Mouse (Mus musculus): ENCODE measurements around the gene Nf1. TPM values are rescaled to one million over a fixed set of nuclear protein-coding genes. Genes with fewer than 3 reads are reported as not detected.

The Nf1 gene
- polyA plus RNA-seq, 1 experiment from 2014 or later, result 2.5 TPM

- Histone ChIP-seq H3K27ac (no peak overlapping the region), H3K4me3 (peak overlapping the region; percentile 28), H3K9me3 (replicated peaks) (no peaks in the 10 kb centered on the region), H3K4me2 (peak overlapping the region; percentile 57), H3K36me3 (peaks cover 4% of the 10 kb centered on the region; the same call in 1 of the 2 replicates), H3K4me1 (peaks cover 52% of the 10 kb centered on the region), H3K9ac (no peak overlapping the region), H3K27me3 (replicated peaks) (no peaks in the 10 kb centered on the region)
- ATAC-seq, result no peak
- 19% methylated on average over 1 of the region's 1 CpGs for whole genome bisulfite sequencing (ENCODE audit: insufficient replicate concordance)
These were observed 183.5 kb downstream of the Nf1 start for GRCm38 (mm10) chr11:79522944-79523343.

GRCm38 (mm10) chr11:79523560-79524309, 184.2 kb downstream of the Nf1 start, which contains the start of gene Evi2b:
Gene Evi2b (minus strand): TSS chr11:79523762.
- no peak for ATAC-seq
- Histone ChIP-seq H3K27ac (peak within 1 kb of the TSS; percentile 69), H3K4me3 (peak within 1 kb of the TSS; percentile 42), H3K9ac (peak within 1 kb of the TSS; percentile 48), H3K36me3 (peaks cover 4% of the 10 kb centered on the region; the same call in 1 of the 2 replicates), H3K9me3 (replicated peaks) (no peaks in the 10 kb centered on the region), H3K27me3 (replicated peaks) (no peaks in the 10 kb centered on the region), H3K4me2 (peak within 1 kb of the TSS; percentile 57), H3K4me1 (peaks cover 52% of the 10 kb centered on the region)
- 18% methylated on average over 10 of the region's 10 CpGs for WGBS (ENCODE audit: insufficient replicate concordance)

- H3K4me3 ChIP-seq, result no peak overlapping the region
- no peaks in the 10 kb centered on the region for H3K9me3 ChIP-seq (replicated peaks)
- H3K27ac ChIP-seq, result peak overlapping the region; percentile 69
- no peak overlapping the region for H3K9ac ChIP-seq
- ATAC-seq, result no peak
- WGBS (ENCODE audit: insufficient replicate concordance), result 48% methylated on average over 1 of the region's 1 CpGs
- peak overlapping the region; percentile 57 for H3K4me2 ChIP-seq
- H3K4me1 ChIP-seq, result peaks cover 54% of the 10 kb centered on the region
- no peaks in the 10 kb centered on the region for H3K27me3 ChIP-seq (replicated peaks)
- H3K36me3 ChIP-seq, result peaks cover 4% of the 10 kb centered on the region; the same call in 1 of the 2 replicates
These were observed 184.8 kb downstream of the Nf1 start for GRCm38 (mm10) chr11:79524310-79524575.

- ATAC-seq, result no peak
- Histone ChIP-seq H3K9me3 (replicated peaks) (no peaks in the 10 kb centered on the region), H3K4me1 (peaks cover 63% of the 10 kb centered on the region), H3K27me3 (replicated peaks) (no peaks in the 10 kb centered on the region), H3K36me3 (peaks cover 4% of the 10 kb centered on the region; the same call in 1 of the 2 replicates), H3K4me2 (no peak overlapping the region), H3K4me3 (no peak overlapping the region), H3K9ac (no peak overlapping the region), H3K27ac (no peak overlapping the region)
- 87% methylated on average over 3 of the region's 3 CpGs for WGBS (ENCODE audit: insufficient replicate concordance)
These were observed 187.1 kb downstream of the Nf1 start for GRCm38 (mm10) chr11:79526549-79526948.

GRCm38 (mm10) chr11:79527015-79527738, 187.7 kb downstream of the Nf1 start:
- ATAC-seq, result no peak
- Histone ChIP-seq H3K4me1 (peaks cover 69% of the 10 kb centered on the region), H3K9me3 (replicated peaks) (no peaks in the 10 kb centered on the region), H3K27ac (peak overlapping the region; percentile 69; the same call in 1 of the 2 replicates), H3K4me3 (no peak overlapping the region), H3K9ac (peak overlapping the region; percentile 27; the same call in 1 of the 2 replicates), H3K4me2 (peak overlapping the region; percentile 23), H3K27me3 (replicated peaks) (no peaks in the 10 kb centered on the region), H3K36me3 (peaks cover 4% of the 10 kb centered on the region; the same call in 1 of the 2 replicates)
- WGBS (ENCODE audit: insufficient replicate concordance), result 45% methylated on average over 15 of the region's 15 CpGs

- 30% methylated on average over 5 of the region's 5 CpGs for WGBS (ENCODE audit: insufficient replicate concordance)
- H3K9me3 ChIP-seq (replicated peaks), result no peaks in the 10 kb centered on the region
- H3K36me3 ChIP-seq, result peaks cover 4% of the 10 kb centered on the region; the same call in 1 of the 2 replicates
- H3K4me3 ChIP-seq, result no peak overlapping the region
- H3K4me2 ChIP-seq, result peak overlapping the region; percentile 23; the same call in 1 of the 2 replicates
- H3K9ac ChIP-seq, result no peak overlapping the region
- ATAC-seq, result no peak
- H3K4me1 ChIP-seq, result peaks cover 69% of the 10 kb centered on the region
- no peaks in the 10 kb centered on the region for H3K27me3 ChIP-seq (replicated peaks)
- H3K27ac ChIP-seq, result peak overlapping the region; percentile 69; the same call in 1 of the 2 replicates
These were observed 188.4 kb downstream of the Nf1 start for GRCm38 (mm10) chr11:79527739-79528384.

- ATAC-seq, result no peak
- no peaks in the 10 kb centered on the region for H3K27me3 ChIP-seq (replicated peaks)
- peaks cover 73% of the 10 kb centered on the region for H3K4me1 ChIP-seq
- 29% methylated on average over 3 of the region's 3 CpGs for WGBS (ENCODE audit: insufficient replicate concordance)
- H3K27ac ChIP-seq, result peak overlapping the region; percentile 38; the same call in 1 of the 2 replicates
- H3K4me3 ChIP-seq, result no peak overlapping the region
- H3K9me3 ChIP-seq (replicated peaks), result no peaks in the 10 kb centered on the region
- H3K9ac ChIP-seq, result no peak overlapping the region
- peaks cover 4% of the 10 kb centered on the region; the same call in 1 of the 2 replicates for H3K36me3 ChIP-seq
- 0 out of 2 replicates have a peak overlapping the region, but pooled peaks have one; percentile 2 for H3K4me2 ChIP-seq
These were observed 189.1 kb downstream of the Nf1 start for GRCm38 (mm10) chr11:79528601-79529000.

- no peak overlapping the region for H3K4me2 ChIP-seq
- H3K4me3 ChIP-seq, result no peak overlapping the region
- peaks cover 73% of the 10 kb centered on the region for H3K4me1 ChIP-seq
- H3K9me3 ChIP-seq (replicated peaks), result no peaks in the 10 kb centered on the region
- H3K9ac ChIP-seq, result no peak overlapping the region
- peaks cover 4% of the 10 kb centered on the region; the same call in 1 of the 2 replicates for H3K36me3 ChIP-seq
- no peak for ATAC-seq
- 72% methylated on average over 6 of the region's 6 CpGs for WGBS (ENCODE audit: insufficient replicate concordance)
- peak overlapping the region; percentile 38; the same call in 1 of the 2 replicates for H3K27ac ChIP-seq
- H3K27me3 ChIP-seq (replicated peaks), result no peaks in the 10 kb centered on the region
These were observed 189.7 kb downstream of the Nf1 start for GRCm38 (mm10) chr11:79529226-79529625.

- Histone ChIP-seq H3K9ac (no peak overlapping the region), H3K9me3 (replicated peaks) (no peaks in the 10 kb centered on the region), H3K4me2 (no peak overlapping the region), H3K27me3 (replicated peaks) (no peaks in the 10 kb centered on the region), H3K4me1 (peaks cover 73% of the 10 kb centered on the region), H3K4me3 (no peak overlapping the region), H3K27ac (no peak overlapping the region), H3K36me3 (peaks cover 4% of the 10 kb centered on the region; the same call in 1 of the 2 replicates)
- 78% methylated on average over 2 of the region's 2 CpGs for whole genome bisulfite sequencing (ENCODE audit: insufficient replicate concordance)
- no peak for ATAC-seq
These were observed 190.2 kb downstream of the Nf1 start for GRCm38 (mm10) chr11:79529736-79530135.

GRCm38 (mm10) chr11:79530333-79530761, 190.9 kb downstream of the Nf1 start, which contains the start of the genes Evi2 and Evi2a:
Gene Evi2 (minus strand): TSS chr11:79530589.
Gene Evi2a (minus strand): TSS chr11:79530609.
- Histone ChIP-seq H3K36me3 (peaks cover 4% of the 10 kb centered on the region; the same call in 1 of the 2 replicates), H3K4me3 (peak within 1 kb of the TSS; percentile 9; the same call in 1 of the 2 replicates), H3K4me1 (peaks cover 71% of the 10 kb centered on the region), H3K9me3 (replicated peaks) (no peaks in the 10 kb centered on the region), H3K9ac (peak within 1 kb of the TSS; percentile 4; the same call in 1 of the 2 replicates), H3K27me3 (replicated peaks) (no peaks in the 10 kb centered on the region), H3K4me2 (peak within 1 kb of the TSS; percentile 41), H3K27ac (no peak within 1 kb of the TSS)
- ATAC-seq, result no peak
- 34% methylated on average over 7 of the region's 7 CpGs for WGBS (ENCODE audit: insufficient replicate concordance)

GRCm38 (mm10) chr11:79530774-79531173, 191.3 kb downstream of the Nf1 start:
- H3K4me2 ChIP-seq, result peak overlapping the region; percentile 41; the same call in 1 of the 2 replicates
- H3K4me1 ChIP-seq, result peaks cover 71% of the 10 kb centered on the region
- peaks cover 6% of the 10 kb centered on the region for H3K36me3 ChIP-seq
- H3K9me3 ChIP-seq (replicated peaks), result no peaks in the 10 kb centered on the region
- no peak overlapping the region for H3K9ac ChIP-seq
- no peak overlapping the region for H3K27ac ChIP-seq
- 32% methylated on average over 11 of the region's 11 CpGs for WGBS (ENCODE audit: insufficient replicate concordance)
- no peak for ATAC-seq
- H3K4me3 ChIP-seq, result no peak overlapping the region
- H3K27me3 ChIP-seq (replicated peaks), result no peaks in the 10 kb centered on the region

Data from liver, embryonic 12.5 days (tissue).